Mouse (Mus musculus): ENCODE data around the gene Gm4491. TPM values are rescaled to one million over a fixed set of nuclear protein-coding genes. Genes with fewer than 3 reads are reported as not detected.
"Not testable (repeated sequence)": the region's sequence is repeated elsewhere in the genome, so short reads cannot be mapped to it uniquely, and the experiment has no call there.

Gm4491 gene
- polyA plus RNA-seq, 1 experiment from 2014 or later = not detected

- H3K4me2 ChIP-seq; H3K9me3 ChIP-seq; H3K4me1 ChIP-seq (replicated peaks); H3K27ac ChIP-seq; H3K9ac ChIP-seq; H3K36me3 ChIP-seq; H3K4me3 ChIP-seq; ATAC-seq (ENCODE audit: low FRiP score); H3K27me3 ChIP-seq: not testable (repeated sequence)
- WGBS = 1% methylated on average over 2 of the region's 2 CpGs
Observed at GRCm38 (mm10) chr14:57069906-57070305, 45.8 kb downstream of the Gm4491 start.

GRCm38 (mm10) chr14:57066053-57066452 lies 49.6 kb downstream of the Gm4491 start:
- H3K36me3 ChIP-seq = no peaks in the 10 kb centered on the region
- no peaks in the 10 kb centered on the region for H3K4me1 ChIP-seq (replicated peaks)
- H3K27me3 ChIP-seq = no peaks in the 10 kb centered on the region

More at GRCm38 (mm10) chr14:57066053-57066452, 49.6 kb downstream of the Gm4491 start:
- Histone ChIP-seq H3K27ac (no peak overlapping the region), H3K4me3 (no peak overlapping the region), H3K4me2 (no peak overlapping the region), H3K9ac (no peak overlapping the region), H3K9me3 (no peaks in the 10 kb centered on the region)
- ATAC-seq (ENCODE audit: low FRiP score) = no peak

Other genes starting within 250 kb of the Gm4491 start
- 70.1 and 77.0 TPM in 2 replicates for gene Zmym2, start 229.2 kb downstream of the Gm4491 start, polyA plus RNA-seq (2015; fragmentation: Nextera tagmentation; extraction: Ambion mirVana)
- 0.27 and 0.69 TPM in 2 replicates for gene Gja3, start 57.8 kb downstream of the Gm4491 start, polyA plus RNA-seq (2015; fragmentation: Nextera tagmentation; extraction: Ambion mirVana)
- 15.3 and 17.0 TPM in 2 replicates for gene Gjb2, start 11.2 kb downstream of the Gm4491 start, polyA plus RNA-seq (2015; fragmentation: Nextera tagmentation; extraction: Ambion mirVana)
- 18.0 and 18.4 TPM in 2 replicates for gene Gjb6, start 17.7 kb upstream of the Gm4491 start, polyA plus RNA-seq (2015; fragmentation: Nextera tagmentation; extraction: Ambion mirVana)